Mouse (Mus musculus): ENCODE data around the gene Gm21970. TPM values are rescaled to one million over a fixed set of nuclear protein-coding genes. Genes with fewer than 3 reads are reported as not detected.

Gm21970 gene
- total and polyA plus RNA-seq, 3 experiments = 0.69 TPM; not detected in 2

DNA sequence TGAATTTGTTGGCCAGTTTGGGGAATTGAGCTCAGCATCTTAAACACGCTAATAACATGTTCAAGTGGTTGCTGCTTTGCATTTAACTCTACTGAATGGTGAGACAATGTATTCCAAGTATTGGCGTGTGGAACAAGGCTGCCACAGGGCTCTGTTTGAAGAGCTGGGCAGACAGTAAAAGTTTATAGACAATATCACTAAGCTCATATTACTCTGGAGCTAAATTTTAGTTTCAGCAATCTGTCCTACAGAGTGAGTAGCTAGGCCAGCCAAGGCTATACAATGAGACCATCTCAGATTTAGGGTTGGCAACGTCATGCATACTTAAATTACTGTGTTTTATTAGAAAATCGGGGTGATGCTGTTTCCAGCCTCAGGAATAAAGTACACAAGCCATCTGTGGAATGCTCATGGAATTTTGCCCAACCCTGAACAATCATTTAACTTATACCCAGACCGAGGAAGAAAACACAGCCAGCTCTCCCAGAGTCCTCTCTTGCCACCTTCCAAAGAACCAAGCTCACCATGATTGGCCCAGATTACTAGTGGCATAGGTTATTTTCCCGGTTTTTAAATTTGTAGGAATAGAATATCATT is 10.1 kb downstream of the Gm21970 start:
- no peak for DNase-seq

DNA sequence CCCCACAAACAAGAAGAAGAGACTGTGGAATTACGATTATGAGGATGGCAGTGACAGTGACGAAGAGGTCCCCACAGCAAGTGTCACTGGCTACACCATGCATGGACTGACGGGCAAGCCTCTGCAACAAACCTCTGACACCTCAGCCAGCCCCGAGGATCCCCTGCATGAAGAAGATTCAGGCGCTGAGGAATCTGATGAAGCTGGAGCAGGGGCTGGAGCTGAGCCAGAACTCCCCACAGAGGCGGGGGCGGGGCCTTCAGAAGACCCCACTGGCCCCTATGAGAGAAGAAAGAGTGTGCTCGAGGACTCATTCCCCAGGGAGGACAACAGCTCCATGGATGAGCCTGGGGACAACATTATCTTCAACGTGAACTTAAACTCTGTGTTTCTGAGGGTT is 12.3 kb downstream of the Gm21970 start:
- DNase-seq = no peak

DNA sequence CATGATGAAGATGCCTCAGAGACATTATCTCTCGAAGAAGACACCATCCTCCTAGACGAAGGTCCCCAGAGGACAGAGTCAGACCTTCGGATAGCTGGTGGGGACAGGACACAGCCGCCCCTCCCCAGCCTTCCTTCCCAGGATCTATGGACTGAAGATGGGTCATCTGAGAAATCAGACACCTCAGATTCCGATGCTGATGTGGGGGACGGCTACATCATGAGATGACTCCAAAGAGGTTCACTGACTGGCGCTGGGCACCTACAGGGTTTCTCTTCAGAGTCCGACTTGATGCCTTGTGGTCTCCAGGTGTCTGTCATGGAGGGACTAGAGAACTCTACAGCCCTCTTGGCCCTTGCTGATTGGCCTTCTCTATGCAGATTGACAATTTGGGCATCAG is 12.7 kb downstream of the Gm21970 start:
- no peak for DNase-seq

DNA sequence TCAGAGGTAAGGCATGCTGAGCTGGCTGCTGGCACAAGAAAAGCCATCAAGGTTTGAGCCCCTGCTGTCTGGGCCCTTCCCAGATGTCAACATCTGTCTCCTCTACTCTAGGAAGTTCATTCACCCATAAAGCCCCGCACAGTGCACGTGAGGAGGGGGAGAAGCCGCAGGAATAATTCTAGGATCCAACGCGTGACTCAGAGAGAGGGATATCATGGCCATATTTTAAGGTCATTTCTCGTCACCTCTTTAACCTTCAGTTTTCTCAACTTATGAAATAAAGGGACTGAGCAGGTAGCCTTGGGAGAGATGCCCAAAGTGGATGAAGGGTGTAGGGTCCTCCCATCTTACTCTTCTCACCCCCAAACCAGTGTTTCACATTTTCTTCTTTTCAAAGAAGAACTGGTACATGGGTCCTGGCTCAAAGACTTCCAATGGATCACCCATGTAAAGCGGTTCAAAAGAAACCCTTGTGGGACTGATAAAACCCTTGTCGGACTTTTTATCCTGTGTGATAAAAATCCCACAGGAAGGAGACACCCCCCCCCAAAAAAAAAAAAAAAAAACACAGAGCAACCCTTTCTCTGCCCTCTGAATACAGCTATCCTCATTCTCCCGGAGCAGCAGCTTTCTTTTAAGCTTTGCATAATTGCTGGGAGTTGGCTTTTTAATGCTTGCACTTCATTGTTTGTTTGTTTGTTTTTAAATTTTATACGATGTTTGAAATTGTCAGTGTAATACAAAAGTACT is 13.5 kb downstream of the Gm21970 start:
- peak; percentile 65 for DNase-seq

DNA sequence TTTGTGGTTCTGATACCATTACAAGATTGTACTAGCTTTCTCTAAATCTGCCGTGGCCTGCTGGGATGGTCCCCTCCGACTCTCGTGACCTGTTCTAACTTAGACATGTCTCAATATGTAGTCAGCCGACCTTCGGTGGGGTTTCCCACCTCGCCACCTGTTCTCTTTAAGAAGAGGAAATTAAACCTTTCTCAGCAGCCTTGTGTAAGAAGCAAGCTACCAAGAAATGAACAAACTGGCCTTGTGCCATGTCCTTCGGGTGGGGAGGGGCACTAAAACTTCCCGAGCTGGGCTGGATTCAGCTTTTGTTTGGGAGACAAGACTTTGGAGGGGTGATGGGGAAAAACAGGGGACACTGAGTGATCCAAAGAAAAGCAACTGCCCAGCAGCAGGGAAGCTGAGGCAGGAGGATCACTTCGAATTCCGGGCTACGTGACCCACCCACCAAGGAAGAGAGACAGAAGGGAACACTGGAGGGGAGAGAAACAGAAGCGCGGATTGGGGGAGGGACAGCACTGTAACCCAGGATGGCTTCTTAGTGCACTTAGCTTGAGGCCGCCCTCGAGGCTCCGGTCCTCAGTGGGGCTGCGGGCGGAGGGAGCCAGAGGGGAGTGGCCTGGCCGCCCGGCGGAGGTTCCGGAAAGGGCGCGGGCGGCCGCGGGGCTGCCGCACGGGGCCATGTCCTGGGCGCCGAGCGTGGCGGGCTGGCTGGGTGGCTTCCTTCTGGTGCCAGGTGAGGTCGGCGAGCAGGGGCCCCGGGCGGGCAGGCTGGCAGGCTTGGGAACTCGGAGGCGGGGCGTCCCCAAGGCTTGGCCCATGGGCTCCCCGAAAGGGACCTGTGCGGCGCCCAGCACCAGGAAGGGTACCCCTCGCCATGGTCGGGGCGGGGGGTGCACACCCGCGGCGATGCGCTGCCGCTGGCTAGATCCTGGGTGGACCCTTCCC is 14.4 kb downstream of the Gm21970 start, which contains the start of gene Il10rb:
Gene Il10rb, plus strand, starts transcription at position 525 of the 945 bp plus-strand sequence.
- DNase-seq = peak; percentile 92

DNA sequence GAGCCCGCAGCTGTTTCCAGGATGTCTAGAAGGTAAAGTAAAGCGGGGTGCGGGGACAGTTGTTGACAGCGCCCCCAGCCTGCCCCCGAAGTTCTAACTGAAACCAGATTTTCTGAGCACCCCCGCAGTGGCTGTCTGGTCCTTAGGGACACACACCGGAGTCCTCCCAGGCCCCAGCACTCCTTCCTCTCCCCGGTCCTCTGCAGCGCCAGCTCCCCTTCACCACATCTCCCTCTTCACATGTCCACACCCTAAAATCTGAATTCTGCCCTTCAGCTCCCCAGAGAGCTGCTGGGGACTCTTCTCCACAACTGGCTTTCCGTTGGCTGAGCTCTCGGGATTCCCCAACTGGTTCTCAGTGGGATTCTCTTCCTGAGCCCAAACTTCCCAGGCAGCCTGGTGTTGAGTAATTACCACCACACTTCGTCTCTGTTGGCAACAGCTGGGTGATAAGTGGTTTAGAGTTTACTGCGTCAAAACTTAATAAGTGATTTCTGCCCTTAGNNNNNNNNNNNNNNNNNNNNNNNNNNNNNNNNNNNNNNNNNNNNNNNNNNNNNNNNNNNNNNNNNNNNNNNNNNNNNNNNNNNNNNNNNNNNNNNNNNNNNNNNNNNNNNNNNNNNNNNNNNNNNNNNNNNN is 15.2 kb downstream of the Gm21970 start:
- DNase-seq = peak; percentile 78

DNA sequence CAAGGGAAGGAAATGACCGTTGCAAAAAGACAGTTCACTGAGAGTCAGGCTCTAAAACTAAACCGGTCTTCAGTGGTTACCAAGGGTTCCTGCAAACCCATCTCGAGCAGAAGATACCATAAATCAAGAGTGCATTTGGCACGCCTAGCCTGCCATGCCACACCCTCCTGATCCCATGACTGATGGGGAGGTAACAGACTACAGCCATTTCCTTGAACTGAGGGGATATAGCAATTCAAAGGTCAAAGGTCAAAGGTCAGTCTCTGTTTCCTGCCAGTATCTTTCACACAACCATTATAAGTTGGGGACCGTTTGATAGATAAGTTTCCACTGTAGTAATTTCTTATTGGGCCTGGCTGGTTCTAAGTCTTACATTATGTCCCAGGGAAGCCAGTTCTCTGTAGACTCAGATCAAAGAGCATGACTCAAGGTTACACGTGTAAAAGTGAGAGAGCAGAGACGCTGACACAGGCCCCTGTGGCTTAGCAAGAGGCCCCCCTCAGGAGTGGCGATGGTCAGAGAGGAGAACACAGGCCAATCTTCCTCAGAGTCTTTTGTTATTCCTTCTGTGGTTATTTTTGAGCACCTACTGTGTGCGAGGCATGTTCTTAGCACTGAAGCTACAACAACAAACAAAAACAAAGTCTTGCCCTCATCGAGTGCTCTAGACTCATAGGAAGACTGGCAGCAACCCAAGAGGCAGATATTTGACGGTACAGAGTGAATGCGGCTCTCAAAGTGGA is 21.8 kb downstream of the Gm21970 start:
- DNase-seq = peak; percentile 86

DNA sequence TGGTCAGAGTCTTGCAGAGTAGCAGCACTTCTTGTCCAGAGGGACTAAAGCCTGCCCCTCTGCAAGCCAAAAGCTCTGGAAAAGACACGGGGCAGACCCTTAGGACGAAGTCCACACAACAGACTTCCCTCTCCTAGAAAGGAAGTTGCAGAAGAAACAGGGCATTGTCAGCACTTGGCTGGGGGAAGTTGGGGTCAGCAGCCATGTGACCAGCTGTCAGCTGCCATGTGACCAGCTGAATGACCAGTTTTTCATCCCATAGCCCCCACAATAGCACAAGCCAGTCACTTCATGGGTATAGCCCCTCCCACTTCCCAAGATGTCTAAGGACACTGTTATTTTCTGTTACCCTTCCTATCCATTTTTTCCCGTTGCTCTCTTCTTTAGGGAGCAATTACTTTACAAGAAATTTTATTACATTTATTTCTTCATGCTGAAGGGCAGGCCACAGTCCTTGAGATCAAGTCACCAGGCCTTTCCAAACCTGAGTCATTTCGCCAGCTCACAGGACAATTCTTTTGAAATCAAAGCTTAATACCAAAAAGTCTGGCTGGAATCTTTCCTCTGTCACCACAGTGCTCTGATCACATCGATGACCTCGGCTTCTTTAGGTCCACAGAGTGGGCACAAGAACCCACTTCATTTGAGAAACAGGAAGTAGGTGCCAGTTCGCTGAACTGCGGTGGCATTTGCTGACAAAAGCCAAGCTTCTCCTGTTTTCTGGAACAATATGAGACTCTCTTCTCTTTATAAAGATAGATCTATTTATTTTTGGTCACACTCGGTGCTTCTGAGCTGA is 24.1 kb downstream of the Gm21970 start:
- peak; percentile 81 for DNase-seq

DNA sequence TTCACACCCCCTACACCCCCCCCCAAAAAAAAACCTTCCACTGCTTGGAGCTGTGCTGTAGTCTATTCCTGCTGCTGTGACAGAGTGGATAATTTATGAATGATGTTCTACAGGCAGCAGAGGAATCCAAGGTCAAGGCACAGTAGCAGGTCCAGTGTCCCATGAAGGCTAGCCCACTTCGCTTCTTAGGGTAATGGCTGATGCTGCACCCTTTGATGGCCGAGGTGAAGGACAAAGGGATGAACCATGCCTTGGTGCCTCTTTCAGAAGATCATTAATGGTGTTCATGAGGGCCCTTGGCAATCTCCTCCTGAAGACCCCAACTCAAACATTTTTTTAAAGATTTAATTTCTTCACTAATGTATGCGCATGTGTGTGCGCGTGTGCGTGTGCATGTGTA is 24.8 kb downstream of the Gm21970 start:
- peak; percentile 45 for DNase-seq

DNA sequence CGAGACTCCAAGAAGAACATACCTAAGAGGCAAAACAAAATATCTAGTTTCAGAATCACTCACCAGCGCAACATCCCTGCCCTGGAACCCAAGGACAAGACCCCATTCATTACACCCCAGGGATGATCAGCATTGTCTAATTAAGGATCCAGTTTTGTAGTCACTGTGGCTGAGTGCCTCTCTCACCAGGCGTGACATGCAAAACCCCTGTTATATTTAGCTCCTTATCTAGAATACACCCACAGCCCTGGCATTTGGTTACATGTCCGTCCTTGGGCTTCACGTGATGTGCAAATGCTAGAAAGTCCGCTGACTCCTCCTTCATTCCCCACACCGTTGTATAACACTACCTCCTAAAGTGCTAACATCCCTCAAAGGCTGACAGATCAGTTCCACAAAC is 25.4 kb downstream of the Gm21970 start:
- DNase-seq = peak; percentile 70

DNA sequence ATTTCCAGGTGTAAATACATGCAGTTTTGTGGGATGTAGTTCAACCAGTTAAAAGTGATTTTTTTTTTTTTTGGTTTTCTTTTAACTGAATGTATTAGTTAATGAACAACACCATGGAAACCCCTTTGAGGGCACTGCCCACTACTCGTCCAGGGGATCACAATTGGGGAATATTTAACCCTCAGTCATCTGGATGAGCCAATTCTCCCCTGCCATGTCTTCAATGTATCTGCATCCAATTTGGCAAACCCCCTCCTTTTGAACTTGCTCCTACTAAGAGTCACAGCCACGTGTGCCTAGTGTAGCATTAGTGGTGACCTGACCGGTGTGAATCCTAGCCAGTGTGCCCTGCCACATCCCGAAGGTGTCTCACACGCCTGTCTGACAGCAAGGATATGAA is 27.0 kb downstream of the Gm21970 start:
- DNase-seq = no peak

DNA sequence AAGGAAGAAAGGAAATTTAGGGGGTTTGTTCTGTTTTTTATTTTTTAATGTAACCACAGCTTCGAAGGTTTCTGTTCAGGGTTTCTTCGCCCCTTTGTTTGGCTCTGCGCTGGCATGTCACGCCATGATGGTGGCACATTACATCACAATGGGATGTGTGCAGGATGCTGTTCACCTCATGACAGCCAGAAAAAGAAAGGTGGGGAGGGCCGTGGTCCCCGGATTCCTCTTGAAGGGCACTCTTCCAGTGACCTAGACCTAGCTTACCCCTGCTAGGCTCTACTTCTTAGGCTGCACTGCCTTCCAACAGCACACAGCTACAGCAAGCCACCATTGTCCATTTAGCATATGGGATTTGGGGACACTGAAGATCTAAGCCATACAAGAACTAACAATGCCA is 34.3 kb downstream of the Gm21970 start:
- no peak for DNase-seq

DNA sequence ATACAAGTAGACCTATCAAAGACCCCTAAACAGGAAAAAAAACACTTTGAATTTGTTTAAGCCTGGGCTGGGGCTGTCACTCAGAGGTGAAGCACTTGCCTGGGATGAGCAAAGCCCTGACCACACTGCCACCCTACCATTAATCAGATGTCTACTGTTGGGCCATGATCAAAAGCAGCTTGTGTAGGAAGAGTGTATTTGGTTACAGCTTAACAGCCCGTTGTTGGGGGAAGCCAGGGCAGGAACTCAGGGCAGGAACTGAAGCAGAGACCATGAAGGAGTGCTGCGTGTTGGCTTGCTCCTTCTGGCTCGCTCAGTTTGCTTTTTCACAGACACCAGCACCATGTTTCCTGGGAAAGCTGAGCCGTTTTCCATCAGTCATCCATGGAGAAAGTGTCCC is 35.1 kb downstream of the Gm21970 start:
- DNase-seq = no peak

DNA sequence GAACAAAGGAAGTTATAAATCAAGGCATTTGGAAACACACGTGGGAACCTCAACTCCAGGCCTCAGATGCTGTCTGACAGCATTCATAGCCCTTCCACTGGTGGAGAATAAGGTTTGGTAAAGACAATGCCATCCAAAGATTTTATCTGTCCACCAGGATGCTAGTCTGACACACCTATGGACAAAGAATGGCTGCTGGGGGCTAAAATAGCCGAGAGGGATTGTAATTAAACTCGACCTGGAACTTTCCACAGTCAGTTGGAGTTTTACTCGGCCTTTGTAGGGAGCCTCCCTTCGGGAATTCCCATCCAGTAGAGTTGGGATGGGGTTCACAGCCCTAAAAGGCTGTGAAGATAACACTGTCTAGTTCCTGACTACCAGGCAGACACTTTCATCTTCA is 35.9 kb downstream of the Gm21970 start:
- DNase-seq = peak; percentile 40

DNA sequence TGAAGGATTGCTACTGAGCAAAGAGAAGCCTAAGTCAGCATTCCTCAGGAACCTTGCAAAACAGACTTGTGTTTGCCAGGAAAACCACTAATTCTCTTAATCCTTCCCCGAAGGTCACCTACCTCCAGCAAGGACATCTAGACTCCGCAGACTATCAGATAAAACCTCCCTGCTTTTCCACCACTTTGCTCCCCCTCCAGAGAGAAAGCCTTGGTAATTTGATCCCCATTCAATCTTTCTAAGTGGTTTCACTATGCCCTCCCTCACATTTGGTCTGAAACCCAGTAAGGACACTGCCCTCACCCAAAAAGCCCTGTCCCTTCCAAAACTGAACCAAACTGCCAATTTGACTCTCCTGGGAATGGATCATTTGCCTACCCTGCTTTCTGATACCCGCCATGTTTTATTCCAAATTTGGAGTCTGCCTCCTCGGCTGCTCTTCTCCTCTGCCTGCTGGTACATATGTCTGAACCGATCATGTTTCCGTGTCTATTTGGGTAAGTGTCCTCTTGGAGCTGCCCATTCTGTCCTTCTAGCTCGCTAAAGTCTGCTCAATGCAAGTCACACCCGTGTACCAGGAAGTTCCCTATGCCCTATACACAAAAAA is 36.8 kb downstream of the Gm21970 start:
- DNase-seq = peak; percentile 70

DNA sequence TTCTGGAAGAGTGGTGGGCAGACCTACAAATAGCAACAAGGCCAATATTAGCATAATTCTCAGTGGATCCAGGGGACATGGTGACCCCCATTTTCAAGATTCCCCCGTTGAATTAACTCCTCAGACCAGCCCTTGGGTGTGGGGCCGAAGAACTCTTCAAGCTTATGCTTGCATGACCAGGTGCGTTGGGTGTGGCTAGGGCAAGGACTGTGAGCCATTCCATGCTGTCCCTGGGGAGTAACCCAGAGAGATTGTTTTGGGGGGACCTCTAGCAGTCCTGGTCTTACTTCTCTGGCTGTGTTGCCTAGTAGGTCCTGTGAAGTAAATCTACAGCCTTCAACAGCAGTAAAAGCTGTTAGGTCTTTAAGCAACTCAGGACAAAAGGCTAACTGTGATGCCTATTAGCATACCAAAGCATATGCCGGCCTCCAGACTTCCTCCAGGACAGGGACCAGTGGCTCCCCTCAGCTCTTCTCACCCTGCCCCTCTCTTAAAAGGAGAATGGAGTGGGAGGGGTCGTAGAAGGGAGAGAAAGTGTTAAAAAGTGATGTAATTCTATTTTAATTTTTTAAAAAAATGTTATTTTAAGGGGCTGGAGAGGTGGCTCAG is 41.3 kb downstream of the Gm21970 start:
- DNase-seq = no peak

DNA sequence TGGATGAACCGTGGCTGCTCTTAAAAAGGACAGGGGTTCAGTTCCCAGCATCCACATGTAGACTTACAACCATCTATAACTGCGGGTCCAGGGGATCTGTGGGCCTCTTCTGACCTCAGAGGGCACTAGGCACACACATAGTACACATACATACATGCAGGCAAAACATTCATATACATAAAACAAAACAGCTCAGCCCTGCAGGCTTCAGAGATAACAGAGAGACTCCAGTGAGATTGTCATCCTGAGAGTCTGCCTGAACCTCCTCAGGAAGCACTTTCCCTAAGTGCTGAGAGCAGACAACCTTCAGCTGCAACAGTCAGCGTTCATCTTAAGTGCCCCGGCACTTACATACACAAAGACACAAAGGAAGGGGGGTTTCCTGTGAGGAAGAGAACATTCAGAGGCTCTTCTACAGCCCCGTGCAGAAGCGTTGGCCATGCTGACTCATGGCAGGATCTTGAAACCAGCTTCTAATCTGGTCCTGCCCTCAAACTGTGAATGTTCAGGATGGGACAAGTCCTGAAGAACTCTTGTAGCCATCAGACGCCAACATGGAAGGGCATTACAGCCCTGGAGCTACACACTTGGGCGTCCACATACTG is 41.9 kb downstream of the Gm21970 start:
- DNase-seq = no peak

DNA sequence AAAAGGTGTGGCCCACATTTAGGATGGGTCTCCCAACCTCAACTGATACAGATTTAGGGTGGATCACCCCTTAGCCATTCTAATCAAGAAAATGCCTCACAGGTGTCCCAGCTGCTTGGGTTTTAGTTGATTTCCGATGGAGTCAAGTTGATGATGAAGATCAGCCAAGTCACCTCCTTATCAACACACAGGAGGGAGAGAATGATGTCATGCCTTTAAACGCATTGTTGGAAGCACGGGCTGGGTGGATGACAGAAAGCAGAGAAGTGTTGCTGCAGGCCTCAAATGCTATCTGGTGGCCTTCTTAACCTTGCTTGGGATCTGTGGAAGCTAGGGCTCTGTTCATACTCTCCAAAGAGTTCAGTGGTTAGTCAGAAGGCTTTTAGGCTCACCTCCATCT is 42.6 kb downstream of the Gm21970 start:
- no peak for DNase-seq

DNA sequence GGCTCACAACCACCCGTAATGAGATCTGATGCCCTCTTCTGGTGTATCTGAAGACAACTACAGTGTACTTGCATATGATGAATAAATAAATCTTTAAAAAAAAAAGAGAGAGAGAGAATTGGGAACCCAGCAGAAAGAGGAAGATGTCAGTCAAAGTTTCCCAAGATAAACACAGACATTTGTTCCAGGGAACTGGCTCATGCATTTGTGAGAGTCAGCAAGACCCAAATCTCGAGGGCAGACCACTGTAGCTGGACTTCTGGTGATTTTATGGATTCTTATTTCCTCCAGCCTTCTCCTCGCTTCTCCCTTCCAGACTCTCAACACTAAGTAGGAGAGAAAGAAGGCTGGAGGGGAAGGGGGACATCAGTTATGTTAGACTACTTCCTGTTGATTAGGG is 46.6 kb downstream of the Gm21970 start:
- no peak for DNase-seq

All from adrenal gland, adult 2 months (tissue).